Mouse (Mus musculus) mouse trophoblast stem cell (cell line): ENCODE results near the gene Rnft2.

Experiments used
- in situ Hi-C, 2 experiments: fragments of 300-500 bp; cut with MseI, MboI; formaldehyde crosslinking; loops; 2 replicates in 1 of 2; 3 replicates in 1 of 2; pipeline ENCODE4 v1.15.1; 2025

Gene Rnft2

GRCm38 (mm10) chr5:118244606-118245443, at the start of gene Rnft2, which contains the start of gene 2410131K14Rik:
Gene Rnft2 (minus strand): TSS chr5:118245116.
Gene 2410131K14Rik (plus strand): TSS chr5:118245227.
- in situ Hi-C loops = no loop called here

GRCm38 (mm10) chr5:118294086-118294864, 49.4 kb upstream of the Rnft2 start:
- in situ Hi-C loops = no loop called here

GRCm38 (mm10) chr5:118292476-118292875, 47.6 kb upstream of the Rnft2 start:
- in situ Hi-C loops = no loop called here

- in situ Hi-C loops = no loop called here
Observed at GRCm38 (mm10) chr5:118291453-118291852, 46.5 kb upstream of the Rnft2 start.

- in situ Hi-C loops = no loop called here
Observed at GRCm38 (mm10) chr5:118277741-118278495, 33.0 kb upstream of the Rnft2 start.

GRCm38 (mm10) chr5:118276711-118277110, 31.8 kb upstream of the Rnft2 start:
- in situ Hi-C loops = no loop called here

- in situ Hi-C loops = no loop called here
Observed at GRCm38 (mm10) chr5:118276281-118276680, 31.4 kb upstream of the Rnft2 start.

GRCm38 (mm10) chr5:118274546-118274945, 29.6 kb upstream of the Rnft2 start:
- in situ Hi-C loops = no loop called here

- in situ Hi-C loops = no loop called here
Observed at GRCm38 (mm10) chr5:118273446-118273845, 28.5 kb upstream of the Rnft2 start.

- in situ Hi-C loops = no loop called here
Observed at GRCm38 (mm10) chr5:118271449-118272110, 26.7 kb upstream of the Rnft2 start.

- in situ Hi-C loops = no loop called here
Observed at GRCm38 (mm10) chr5:118268987-118269386, 24.1 kb upstream of the Rnft2 start.

GRCm38 (mm10) chr5:118266309-118266708, 21.4 kb upstream of the Rnft2 start:
- in situ Hi-C loops = no loop called here

- in situ Hi-C loops = no loop called here
Observed at GRCm38 (mm10) chr5:118265366-118265765, 20.4 kb upstream of the Rnft2 start.

GRCm38 (mm10) chr5:118264279-118264678, 19.4 kb upstream of the Rnft2 start:
- in situ Hi-C loops = no loop called here

GRCm38 (mm10) chr5:118262418-118262817, 17.5 kb upstream of the Rnft2 start:
- in situ Hi-C loops = no loop called here

GRCm38 (mm10) chr5:118261181-118261580, 16.3 kb upstream of the Rnft2 start:
- in situ Hi-C loops = no loop called here

GRCm38 (mm10) chr5:118260642-118261041, 15.7 kb upstream of the Rnft2 start:
- in situ Hi-C loops = no loop called here

- in situ Hi-C loops = no loop called here
Observed at GRCm38 (mm10) chr5:118260055-118260454, 15.1 kb upstream of the Rnft2 start.

- in situ Hi-C loops = no loop called here
Observed at GRCm38 (mm10) chr5:118259636-118260035, 14.7 kb upstream of the Rnft2 start.

- in situ Hi-C loops = no loop called here
Observed at GRCm38 (mm10) chr5:118259152-118259551, 14.2 kb upstream of the Rnft2 start.

GRCm38 (mm10) chr5:118256981-118257380, 12.1 kb upstream of the Rnft2 start:
- in situ Hi-C loops = no loop called here
